Mouse (Mus musculus): ENCODE measurements around the gene Comt.

Gene Comt

GRCm38 (mm10) chr16:18411026-18411649 is 15.5 kb downstream of the Comt start:
- DNase-seq (ENCODE audit: low spot score) = no peak

GRCm38 (mm10) chr16:18410418-18410817 is 16.2 kb downstream of the Comt start:
- no peak for DNase-seq (ENCODE audit: low spot score)

GRCm38 (mm10) chr16:18409776-18410175 is 16.9 kb downstream of the Comt start:
- DNase-seq (ENCODE audit: low spot score) = no peak

GRCm38 (mm10) chr16:18407912-18408311 is 18.7 kb downstream of the Comt start:
- no peak for DNase-seq (ENCODE audit: low spot score)

GRCm38 (mm10) chr16:18406293-18406692 is 20.4 kb downstream of the Comt start:
- DNase-seq (ENCODE audit: low spot score) = no peak

- DNase-seq (ENCODE audit: low spot score) = no peak
Measured at GRCm38 (mm10) chr16:18405876-18406275, 20.8 kb downstream of the Comt start.

GRCm38 (mm10) chr16:18405091-18405854 is 21.4 kb downstream of the Comt start:
- no peak for DNase-seq (ENCODE audit: low spot score)

GRCm38 (mm10) chr16:18403285-18403684 is 23.4 kb downstream of the Comt start:
- no peak for DNase-seq (ENCODE audit: low spot score)

- DNase-seq (ENCODE audit: low spot score) = no peak
Measured at GRCm38 (mm10) chr16:18400472-18401216, 26.0 kb downstream of the Comt start.

GRCm38 (mm10) chr16:18400028-18400427 is 26.6 kb downstream of the Comt start:
- no peak for DNase-seq (ENCODE audit: low spot score)

GRCm38 (mm10) chr16:18396791-18397621 is 29.6 kb downstream of the Comt start:
- no peak for DNase-seq (ENCODE audit: low spot score)

GRCm38 (mm10) chr16:18396201-18396600 is 30.5 kb downstream of the Comt start:
- DNase-seq (ENCODE audit: low spot score) = no peak

GRCm38 (mm10) chr16:18395620-18396036 is 31.0 kb downstream of the Comt start:
- DNase-seq (ENCODE audit: low spot score) = no peak

GRCm38 (mm10) chr16:18394777-18395619 is 31.7 kb downstream of the Comt start:
- DNase-seq (ENCODE audit: low spot score) = no peak

- no peak for DNase-seq (ENCODE audit: low spot score)
Measured at GRCm38 (mm10) chr16:18394056-18394455, 32.6 kb downstream of the Comt start.

- DNase-seq (ENCODE audit: low spot score) = no peak
Measured at GRCm38 (mm10) chr16:18393595-18393994, 33.1 kb downstream of the Comt start.

- DNase-seq (ENCODE audit: low spot score) = peak; percentile 86
Measured at GRCm38 (mm10) chr16:18392469-18393426, 33.9 kb downstream of the Comt start.

- DNase-seq (ENCODE audit: low spot score) = no peak
Measured at GRCm38 (mm10) chr16:18391728-18392127, 34.9 kb downstream of the Comt start.

- no peak for DNase-seq (ENCODE audit: low spot score)
Measured at GRCm38 (mm10) chr16:18391127-18391526, 35.5 kb downstream of the Comt start.

GRCm38 (mm10) chr16:18390399-18390798 is 36.3 kb downstream of the Comt start:
- no peak for DNase-seq (ENCODE audit: low spot score)
